Mouse (Mus musculus) spleen, adult 2 months (tissue): Measurements from ENCODE around the gene Baz1a.

Experiments
- CTCF ChIP-seq: fragments of 200-500 bp; IDR thresholded peaks from 2 replicates; pipeline ENCODE4 v1.5.1; 2011; ENCODE audit warnings: mild to moderate bottlenecking, inconsistent platforms; ENCODE audit not compliant: insufficient read depth, insufficient read length, insufficient replicate concordance; ENCODE audit errors: extremely low read depth
- POLR2A ChIP-seq: fragments of 200-500 bp; IDR thresholded peaks from 2 replicates; pipeline ENCODE4 v1.6.1; 2011; ENCODE audit warnings: low read depth, low read length, inconsistent platforms

DNA sequence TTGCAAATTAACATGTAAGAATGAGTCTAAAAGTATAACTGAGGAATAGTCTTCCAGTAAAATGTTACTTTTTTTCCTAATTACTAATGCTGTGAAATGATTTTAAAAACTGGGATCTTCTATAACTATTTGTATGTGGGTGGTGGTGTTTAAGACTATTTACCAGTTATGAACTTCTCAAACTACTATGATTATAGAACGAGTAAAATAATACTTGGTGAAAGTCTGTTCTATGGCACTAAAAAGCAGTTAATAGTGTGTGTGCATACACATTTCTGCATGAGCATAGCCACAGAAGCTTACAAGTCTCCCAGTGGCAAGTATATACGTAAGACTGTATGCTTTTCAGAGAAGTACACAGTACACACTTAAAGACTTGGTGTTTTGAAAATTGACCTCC lies 27.0 kb downstream of the Baz1a start:
- TF ChIP-seq CTCF (no peak), POLR2A (no peak)
